Mouse (Mus musculus) heart, postnatal 14 days (tissue): ENCODE data around the gene Ecpas. TPM values are rescaled to one million over a fixed set of nuclear protein-coding genes. Genes with fewer than 3 reads are reported as not detected.

Experiments
- DNase-seq, 2 experiments: peaks; one replicate each; pipeline ENCODE4 v3.0.0; 2021 to 2022
- intact Hi-C: fragments of 180-260 bp; cut with DNase I; formaldehyde crosslinking; loops from one replicate; pipeline ENCODE4 v1.15.1; 2025
- total RNA-seq, 2 experiments: library from RNA; stranded (reverse); gene quantifications; 2 replicates each; pipeline ENCODE4 v1.2.3; 2021

Gene Ecpas
- total RNA-seq, 2 experiments from 2014 or later, result 166 to 176 TPM

- intact Hi-C loops, result loop anchor here (5.0 kb wide), 1 partner anchor 90 kb away; the partner anchor contains the start of gene Gm20503
- DNase-seq, result peak; percentile 78
Measured at GRCm38 (mm10) chr4:58911831-58912628, 519 bp downstream of the Ecpas start.

GRCm38 (mm10) chr4:58911069-58911830, 1.3 kb downstream of the Ecpas start:
- peak; percentile 67 to 72 for DNase-seq
- intact Hi-C loops, result loop anchor here (5.0 kb wide), 1 partner anchor 91 kb away; the partner anchor contains the start of gene Gm20503

- intact Hi-C loops, result loop anchor here (5.0 kb wide), 1 partner anchor 92 kb away; the partner anchor contains the start of gene Gm20503
Measured at GRCm38 (mm10) chr4:58910175-58911068, 2.1 kb downstream of the Ecpas start.

DNA sequence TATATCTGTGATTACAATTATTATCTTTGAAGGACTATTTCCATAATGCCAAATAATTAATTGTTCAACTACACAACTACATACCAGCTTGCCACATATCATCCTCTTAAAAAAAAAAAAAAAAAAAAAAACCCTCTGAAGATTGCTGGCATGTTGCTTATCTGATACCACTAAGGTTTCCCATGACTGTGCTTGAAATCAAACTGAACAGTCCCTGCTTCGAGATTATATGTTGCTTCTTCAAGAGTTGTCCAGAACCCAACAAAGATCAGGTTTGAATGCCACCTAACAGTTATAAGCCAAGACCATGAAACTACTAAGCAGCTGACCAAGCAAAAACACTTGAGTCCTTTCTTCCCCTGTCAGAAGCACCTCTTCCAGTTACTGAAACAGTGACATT, 5.1 kb downstream of the Ecpas start:
- intact Hi-C loops, result no loop called here
- DNase-seq, result no peak

More at GRCm38 (mm10) chr4:58910175-58911068, 2.1 kb downstream of the Ecpas start:
- no peak for DNase-seq

DNA sequence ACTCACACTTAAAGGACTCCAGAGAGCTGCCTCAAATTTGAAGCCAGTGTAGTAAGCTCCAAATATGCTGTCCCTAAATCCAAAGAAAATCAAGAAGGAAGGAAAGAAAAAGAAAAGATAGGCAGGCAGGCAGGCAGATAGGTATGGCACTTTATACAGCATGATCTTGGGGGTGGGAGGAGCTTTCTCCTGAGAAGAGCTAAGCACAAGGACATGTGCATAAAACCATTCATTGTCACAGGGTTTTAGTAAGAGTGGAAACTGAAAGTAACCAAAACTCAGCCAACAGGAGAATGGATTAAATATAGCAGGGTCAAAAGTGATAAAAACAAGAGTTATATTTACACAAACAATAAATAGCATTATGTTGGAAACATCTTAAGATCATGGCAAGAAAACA, 14.2 kb downstream of the Ecpas start:
- intact Hi-C loops, result no loop called here
- no peak for DNase-seq

DNA sequence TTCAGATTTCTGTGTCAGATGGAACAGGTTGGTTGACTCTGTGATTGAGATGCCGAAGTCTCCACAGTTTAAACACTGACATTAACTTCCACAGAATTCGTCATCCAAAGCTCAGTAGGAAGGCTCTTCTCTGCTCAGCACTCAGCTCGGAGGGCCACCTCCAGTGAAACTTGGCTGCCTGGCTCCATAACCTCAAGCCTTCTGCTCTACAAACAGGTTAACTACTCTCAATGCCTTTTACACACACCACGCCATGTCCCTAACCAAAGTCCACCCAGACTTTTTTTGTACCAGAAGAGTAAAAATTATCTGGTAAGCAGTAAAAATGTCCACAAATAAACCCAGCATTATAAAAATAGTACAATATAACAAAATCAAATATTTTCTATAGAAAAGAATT, 15.1 kb downstream of the Ecpas start:
- no peak for DNase-seq
- intact Hi-C loops, result no loop called here

- no peak for DNase-seq
- intact Hi-C loops, result no loop called here
Measured at GRCm38 (mm10) chr4:58894399-58894798, 18.1 kb downstream of the Ecpas start.

- intact Hi-C loops, result no loop called here
- DNase-seq, result no peak
Measured at GRCm38 (mm10) chr4:58890035-58890782, 22.3 kb downstream of the Ecpas start.

GRCm38 (mm10) chr4:58888568-58888967, 24.0 kb downstream of the Ecpas start:
- intact Hi-C loops, result no loop called here
- DNase-seq, result no peak

- intact Hi-C loops, result no loop called here
- DNase-seq, result no peak
Measured at GRCm38 (mm10) chr4:58887626-58888025, 24.9 kb downstream of the Ecpas start.

- intact Hi-C loops, result no loop called here
- no peak for DNase-seq
Measured at GRCm38 (mm10) chr4:58886778-58887177, 25.8 kb downstream of the Ecpas start.

- intact Hi-C loops, result no loop called here
- DNase-seq, result no peak
Measured at GRCm38 (mm10) chr4:58885341-58885740, 27.2 kb downstream of the Ecpas start.

GRCm38 (mm10) chr4:58883841-58884240, 28.7 kb downstream of the Ecpas start:
- intact Hi-C loops, result no loop called here

DNA sequence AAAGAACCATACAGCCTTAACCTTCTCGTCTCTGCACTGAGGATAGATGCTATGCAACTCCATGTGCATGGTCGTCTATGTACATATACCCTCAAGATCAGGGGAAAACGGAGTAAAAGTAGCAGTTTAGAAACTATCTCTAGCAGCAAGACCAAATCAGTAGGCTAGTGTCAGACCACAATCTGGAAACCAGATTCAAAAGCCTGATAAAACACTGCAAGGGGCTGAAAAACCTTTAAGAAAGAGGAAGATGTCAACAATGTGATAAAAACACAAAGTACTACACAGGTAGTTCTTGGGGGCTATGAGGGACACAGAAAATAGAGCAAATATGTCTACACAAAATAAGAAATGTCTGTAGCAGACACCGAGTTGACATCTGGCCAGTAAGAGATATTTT, 38.2 kb downstream of the Ecpas start:
- intact Hi-C loops, result no loop called here
- DNase-seq, result no peak

More at GRCm38 (mm10) chr4:58883841-58884240, 28.7 kb downstream of the Ecpas start:
- no peak for DNase-seq

DNA sequence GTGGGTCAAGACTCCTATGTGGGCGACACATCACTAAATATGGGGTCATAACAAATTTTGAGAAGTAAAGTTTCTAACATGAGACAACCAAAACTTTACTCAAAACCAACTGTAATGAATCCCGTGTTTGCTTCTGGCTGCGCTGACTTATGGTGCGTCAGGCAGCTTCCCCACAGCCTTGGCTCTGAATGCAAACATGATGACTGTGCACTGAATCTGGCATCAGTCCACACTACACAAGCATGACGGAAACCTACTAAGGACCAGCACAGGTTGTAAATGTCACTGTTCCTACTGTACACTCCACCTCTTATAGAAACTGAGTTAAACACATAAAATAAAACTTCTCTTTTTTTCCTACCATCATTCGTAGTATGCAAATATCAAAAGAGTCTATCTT, 45.3 kb downstream of the Ecpas start:
- intact Hi-C loops, result no loop called here
- DNase-seq, result peak; percentile 13 to 20

- intact Hi-C loops, result no loop called here
- DNase-seq, result no peak
Measured at GRCm38 (mm10) chr4:58832908-58833307, 79.6 kb downstream of the Ecpas start.

DNA sequence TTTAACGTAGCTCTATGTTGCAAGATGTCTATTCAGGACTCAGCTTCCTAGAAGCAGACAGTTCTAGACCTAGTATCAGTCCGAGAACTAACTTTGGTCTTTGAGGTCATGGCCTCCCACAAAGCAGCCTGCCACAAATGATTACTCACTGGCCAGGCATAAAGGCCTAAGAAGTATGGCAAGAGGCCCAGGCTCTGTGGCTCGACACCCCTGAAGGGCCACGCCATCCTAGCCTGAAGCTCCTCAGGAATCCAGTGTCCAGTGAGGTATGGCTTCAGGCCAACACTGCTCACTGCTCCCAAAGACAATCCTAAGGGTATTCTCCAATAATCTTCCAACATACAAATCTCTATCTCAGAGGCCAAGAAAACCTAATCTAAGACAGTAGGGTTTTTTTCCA, 86.6 kb downstream of the Ecpas start:
- DNase-seq, result peak in 1 of 2 experiments; percentile 3
- intact Hi-C loops, result no loop called here

GRCm38 (mm10) chr4:58787616-58788015, 124.9 kb downstream of the Ecpas start, which contains the start of gene Olfr267:
Gene Olfr267 (minus strand): TSS chr4:58787716.
- intact Hi-C loops, result no loop called here
- no peak for DNase-seq

DNA sequence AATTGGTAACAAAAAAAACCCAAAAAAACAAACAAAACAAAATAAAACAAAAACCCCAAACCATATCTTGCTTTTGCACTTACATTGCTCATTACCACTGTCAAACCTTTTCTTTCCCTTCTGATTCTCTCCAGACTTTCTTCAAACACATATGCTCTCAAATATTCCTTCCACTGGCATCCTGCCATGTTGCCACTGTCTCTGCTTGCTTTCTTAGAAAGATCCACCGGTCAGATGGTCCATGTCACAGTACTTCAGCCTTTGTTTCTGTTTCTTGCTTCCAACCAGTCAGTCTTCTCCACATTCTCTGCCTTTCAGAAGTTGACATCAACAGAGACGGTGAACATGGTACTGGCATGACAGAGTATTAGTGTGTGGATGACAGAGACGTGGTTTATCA, 125.9 kb downstream of the Ecpas start:
- intact Hi-C loops, result no loop called here
- no peak for DNase-seq

GRCm38 (mm10) chr4:58763417-58763816, 149.1 kb downstream of the Ecpas start:
- DNase-seq, result peak; percentile 17 to 23
- intact Hi-C loops, result no loop called here
